Mouse (Mus musculus) right cerebral cortex, postnatal 4 days (tissue): Measurements from ENCODE around the gene Arl5c.
A peak's percentile ranks its signal among the peaks of the same experiment; 100 is the strongest.

ENCODE experiments used
- DNase-seq: peaks from one replicate; pipeline ENCODE4 v3.0.0-alpha.2; 2022

The Arl5c gene

DNA sequence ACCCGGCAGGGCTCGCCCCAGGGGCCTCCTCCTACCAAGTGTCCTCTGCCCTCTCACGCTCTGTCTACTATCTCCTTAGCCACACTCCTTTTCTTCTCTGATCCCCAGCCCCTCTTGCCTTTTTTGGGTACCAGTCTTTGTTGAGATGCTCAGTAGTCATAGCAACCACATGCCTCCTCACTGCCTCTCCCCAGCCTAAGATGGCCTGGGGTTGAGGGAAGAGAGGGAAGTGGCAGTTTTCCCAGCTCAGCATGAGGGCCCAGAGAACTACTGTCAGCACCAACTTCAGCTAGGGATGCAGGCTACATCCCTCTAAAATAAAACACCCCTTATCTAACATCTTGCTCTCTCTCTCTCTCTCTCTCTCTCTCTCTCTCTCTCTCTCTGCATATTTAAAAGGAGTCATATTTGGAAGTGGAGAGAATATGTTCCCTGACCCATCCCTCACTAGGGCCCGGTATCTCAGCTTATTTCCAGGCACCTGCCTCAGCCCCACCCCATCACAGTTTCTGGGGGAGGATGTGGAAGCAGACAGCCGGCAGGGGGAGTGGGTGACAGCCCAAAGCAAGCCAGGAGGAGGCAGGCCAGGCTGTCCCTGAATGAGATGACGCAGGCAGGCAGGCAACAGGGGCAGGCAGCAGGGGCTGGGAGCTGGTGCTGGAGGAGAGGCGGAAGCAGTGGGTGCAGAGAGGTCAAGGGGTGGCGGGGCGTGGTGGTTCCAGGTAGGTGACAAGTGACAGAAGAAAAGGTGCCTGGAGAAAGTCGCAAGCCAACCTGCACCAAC is 23.1 kb upstream of the Arl5c start:
- DNase-seq = peak; percentile 63

GRCm38 (mm10) chr11:98018222-98018621 is 22.2 kb upstream of the Arl5c start:
- DNase-seq = no peak

DNA sequence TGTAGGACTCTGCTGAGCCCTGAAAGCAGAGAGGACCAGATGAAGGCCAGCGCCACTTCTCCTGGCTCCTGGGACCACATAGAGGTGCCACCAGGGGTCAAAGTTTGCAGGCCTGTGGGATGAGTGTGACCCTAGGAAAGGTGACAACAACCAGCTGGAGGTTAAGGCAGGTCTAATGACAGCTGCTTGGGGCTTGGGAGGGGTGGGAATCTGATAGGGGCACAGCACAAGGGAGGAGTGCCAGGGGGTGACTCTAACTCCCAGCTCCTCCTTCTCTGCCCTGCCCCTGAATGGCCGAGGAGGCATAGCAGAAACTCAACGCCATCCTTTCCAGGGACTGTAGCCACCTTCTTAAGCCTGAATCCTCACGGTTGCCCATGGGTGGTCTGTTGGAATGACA is 20.8 kb upstream of the Arl5c start:
- no peak for DNase-seq

DNA sequence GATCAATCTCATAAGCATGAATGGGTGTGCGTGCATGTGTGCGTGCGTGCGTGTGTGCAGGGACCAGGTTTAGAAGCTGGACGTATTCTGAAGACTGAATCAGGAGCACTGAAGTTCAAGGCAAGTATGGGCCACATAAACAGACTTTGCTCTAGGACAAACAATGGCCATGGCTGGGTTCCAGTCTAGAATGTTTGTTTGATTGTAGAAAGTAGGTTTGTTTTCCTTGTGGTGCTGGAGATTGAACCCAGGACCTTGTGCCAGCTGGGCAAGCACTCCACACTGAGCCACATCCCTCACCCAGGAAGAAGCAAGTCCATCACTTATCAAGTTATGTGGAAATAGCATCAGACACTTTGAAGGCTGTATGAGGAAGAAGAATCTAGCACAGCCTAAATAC is 20.2 kb upstream of the Arl5c start:
- no peak for DNase-seq

GRCm38 (mm10) chr11:98012831-98013230 is 16.9 kb upstream of the Arl5c start:
- DNase-seq = no peak

GRCm38 (mm10) chr11:98011716-98012115 is 15.7 kb upstream of the Arl5c start:
- no peak for DNase-seq

- no peak for DNase-seq
Measured at GRCm38 (mm10) chr11:98008087-98008486, 12.1 kb upstream of the Arl5c start.

GRCm38 (mm10) chr11:98005686-98006085 is 9.7 kb upstream of the Arl5c start:
- DNase-seq = no peak

DNA sequence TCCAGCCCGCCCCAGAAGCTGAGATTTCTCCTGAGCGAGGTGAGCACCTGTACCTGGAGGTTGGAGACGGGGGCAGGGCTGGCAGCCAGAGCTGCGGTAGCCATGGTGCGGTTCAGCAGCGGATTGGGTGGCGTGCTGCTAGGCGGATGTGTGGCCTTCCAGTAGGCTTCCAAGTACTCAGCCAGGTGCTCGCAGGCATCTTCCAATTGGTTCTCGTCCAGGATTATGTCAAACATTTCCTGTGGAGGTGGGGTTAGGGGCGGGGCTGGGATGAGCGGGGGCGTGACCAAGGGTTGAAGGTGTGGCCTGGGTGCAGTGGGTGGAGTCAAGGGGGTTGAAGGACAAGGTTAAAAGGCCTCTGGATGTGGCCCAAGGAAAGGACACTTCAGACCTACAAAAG is 9.1 kb upstream of the Arl5c start:
- DNase-seq = no peak

DNA sequence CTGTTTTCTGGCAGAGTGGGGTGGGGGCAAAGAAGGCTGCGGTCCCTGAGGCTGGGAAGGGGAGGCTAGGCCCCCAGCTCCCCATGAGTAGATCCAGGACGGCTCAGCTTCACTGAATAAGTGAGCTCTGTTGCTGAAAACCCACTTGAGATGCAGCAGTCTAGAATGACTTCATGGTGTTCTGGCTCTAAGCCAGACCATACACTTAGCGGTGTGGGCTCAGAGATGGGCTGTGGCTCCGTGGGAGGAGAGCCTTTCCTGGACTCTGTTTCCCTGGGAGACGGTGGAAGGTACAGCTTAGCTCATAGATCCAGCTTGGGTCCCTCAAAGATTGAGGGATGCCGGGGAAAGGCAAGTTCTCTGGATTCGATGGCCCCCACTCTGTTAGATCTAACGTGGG is 8.2 kb upstream of the Arl5c start:
- no peak for DNase-seq

GRCm38 (mm10) chr11:98003171-98003671 is 7.2 kb upstream of the Arl5c start:
- no peak for DNase-seq

GRCm38 (mm10) chr11:98002627-98003026 is 6.6 kb upstream of the Arl5c start:
- DNase-seq = peak; percentile 91

- DNase-seq = no peak
Measured at GRCm38 (mm10) chr11:98001986-98002385, 6.0 kb upstream of the Arl5c start.

GRCm38 (mm10) chr11:98001351-98001824 is 5.4 kb upstream of the Arl5c start:
- no peak for DNase-seq

GRCm38 (mm10) chr11:98000378-98001140 is 4.6 kb upstream of the Arl5c start:
- DNase-seq = no peak

- no peak for DNase-seq
Measured at GRCm38 (mm10) chr11:97999748-98000147, 3.8 kb upstream of the Arl5c start.

- DNase-seq = no peak
Measured at GRCm38 (mm10) chr11:97998898-97999608, 3.1 kb upstream of the Arl5c start.

GRCm38 (mm10) chr11:97998074-97998793 is 2.3 kb upstream of the Arl5c start:
- no peak for DNase-seq

DNA sequence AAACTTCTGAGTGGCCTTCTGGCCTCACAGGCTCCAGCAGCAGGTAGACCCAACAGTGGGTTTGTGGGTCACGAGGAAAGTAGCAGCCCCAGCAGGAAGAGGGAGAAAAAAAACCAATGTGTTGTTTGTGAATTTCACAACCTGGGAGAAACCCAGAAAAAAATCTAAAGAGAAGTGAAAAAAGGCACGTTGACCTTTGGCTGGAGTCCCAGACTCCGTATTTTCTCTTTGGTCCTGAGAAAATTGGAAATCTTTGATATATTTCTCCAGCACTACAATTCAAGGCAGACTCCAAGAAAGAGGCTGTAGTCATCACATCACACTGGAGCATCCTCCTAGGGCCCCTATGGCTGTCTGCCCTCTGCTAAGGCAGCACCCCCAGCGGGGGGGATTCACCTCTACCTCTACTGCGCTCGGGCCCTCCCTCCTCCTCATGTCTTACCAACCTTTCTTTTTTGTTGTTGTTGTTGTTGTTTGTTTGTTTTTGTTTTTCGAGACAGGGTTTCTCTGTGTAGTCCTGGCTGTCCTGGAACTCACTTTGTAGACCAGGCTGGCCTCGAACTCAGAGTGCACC is 1.5 kb upstream of the Arl5c start:
- no peak for DNase-seq

DNA sequence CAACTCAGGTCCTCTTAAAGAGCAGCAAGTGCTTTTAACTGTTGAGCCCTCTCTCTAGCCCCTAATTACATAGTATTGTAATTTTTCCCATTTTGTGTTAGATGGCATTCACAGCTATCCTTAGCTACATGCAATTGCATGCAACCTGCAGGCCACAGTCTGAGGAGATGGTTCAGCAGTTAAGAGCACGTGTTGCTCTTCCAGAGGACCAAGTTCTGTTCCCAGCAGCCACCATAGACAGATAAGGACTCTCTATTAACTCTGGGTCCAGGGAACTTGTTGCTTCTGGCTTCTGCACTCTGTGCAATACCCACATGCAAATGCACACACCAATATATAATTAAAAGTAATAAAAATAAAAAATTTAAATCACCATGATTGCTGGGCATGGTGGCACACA is 710 bp upstream of the Arl5c start:
- DNase-seq = no peak

DNA sequence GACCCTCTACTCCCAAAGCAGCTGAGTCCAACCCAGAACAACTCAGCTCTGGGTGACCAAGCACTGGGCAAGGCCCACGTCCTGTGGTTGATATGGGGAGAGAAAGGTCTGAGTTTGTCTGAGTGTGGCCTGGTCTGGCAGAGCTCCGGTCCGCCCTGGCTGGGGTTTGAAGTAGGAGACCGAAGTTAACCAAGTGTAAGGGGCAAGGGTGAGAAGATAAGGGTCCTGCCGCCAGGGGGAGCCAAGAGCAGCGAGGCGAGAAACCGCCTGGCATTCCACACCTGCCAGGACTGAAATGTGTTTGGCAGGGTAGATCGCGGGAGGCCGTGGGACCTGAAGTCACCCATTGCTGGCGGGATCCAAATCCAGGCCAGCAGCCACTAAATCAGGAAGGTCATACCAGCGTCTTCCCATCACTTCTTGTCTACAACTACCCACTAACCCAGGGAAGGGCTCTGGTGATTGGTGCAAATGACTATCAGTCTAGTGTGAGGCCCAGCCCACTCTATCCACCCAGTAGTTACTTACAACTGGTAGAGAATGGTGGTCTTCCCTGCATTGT is 1.4 kb downstream of the Arl5c start:
- peak; percentile 73 for DNase-seq

DNA sequence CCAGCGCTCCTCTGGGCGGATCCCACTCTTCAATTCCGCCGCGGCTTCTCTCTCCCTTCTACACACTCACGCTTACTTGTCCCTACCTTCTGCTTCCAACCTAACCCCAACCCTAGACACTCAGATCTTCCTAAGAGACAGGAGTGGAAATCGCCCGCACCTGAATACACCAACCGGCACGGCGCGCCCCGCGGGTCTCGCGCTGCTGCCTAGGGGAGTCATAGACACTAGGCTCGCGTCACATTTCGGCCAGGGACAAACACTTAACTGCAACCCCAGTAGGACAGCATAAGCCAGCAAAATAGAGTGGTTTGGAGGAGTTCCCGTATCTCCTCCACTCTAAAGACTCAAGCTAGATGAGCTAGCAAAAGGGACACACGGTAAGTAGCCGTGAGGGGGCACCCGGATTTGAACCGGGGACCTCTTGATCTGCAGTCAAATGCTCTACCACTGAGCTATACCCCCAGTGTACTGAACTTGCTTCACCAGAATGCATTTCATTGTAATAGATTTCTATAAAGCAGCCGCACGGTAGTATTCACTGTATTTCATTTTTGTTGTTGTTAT is 7.4 kb downstream of the Arl5c start:
- DNase-seq = peak; percentile 86
